Mouse (Mus musculus) cerebellum, postnatal 4 days (tissue): ENCODE measurements at regions not wholly inside any gene's neighbourhood (a gene's known extent, or its start where the extent isn't known, plus 50 kb on each side); places are given as distances from the start of the nearest gene placed in this dataset.

Experiments
- DNase-seq, 2 experiments: peaks; one replicate each; pipeline ENCODE4 v3.0.0; 2022; ENCODE audit warnings: low spot score in 2 of 2, mixed read lengths in 1 of 2

DNA sequence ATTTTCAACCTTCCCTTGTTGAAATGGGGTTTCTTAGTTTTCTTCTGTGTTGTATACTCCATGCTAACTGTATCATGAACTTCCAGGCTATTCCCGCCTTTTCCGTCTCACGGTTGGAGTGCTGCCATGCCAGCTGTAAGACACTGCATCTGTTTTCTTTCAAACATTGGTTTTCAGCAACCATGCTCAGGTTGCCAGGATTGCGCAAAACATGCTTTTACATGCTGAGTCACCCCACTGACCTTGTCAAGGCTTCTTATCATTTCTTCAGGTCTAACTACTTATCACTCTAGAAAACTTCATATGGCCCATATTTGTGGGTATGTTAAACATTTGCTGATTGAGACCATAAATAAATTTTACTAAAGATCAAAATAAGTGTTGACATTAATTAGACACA is 551.2 kb downstream of the Tlr4 start:
- no peak for DNase-seq

GRCm38 (mm10) chr4:67387834-67388233 is 560.5 kb downstream of the Tlr4 start:
- no peak for DNase-seq

- DNase-seq = no peak
These were observed 575.6 kb downstream of the Tlr4 start for GRCm38 (mm10) chr4:67402977-67403376.

DNA sequence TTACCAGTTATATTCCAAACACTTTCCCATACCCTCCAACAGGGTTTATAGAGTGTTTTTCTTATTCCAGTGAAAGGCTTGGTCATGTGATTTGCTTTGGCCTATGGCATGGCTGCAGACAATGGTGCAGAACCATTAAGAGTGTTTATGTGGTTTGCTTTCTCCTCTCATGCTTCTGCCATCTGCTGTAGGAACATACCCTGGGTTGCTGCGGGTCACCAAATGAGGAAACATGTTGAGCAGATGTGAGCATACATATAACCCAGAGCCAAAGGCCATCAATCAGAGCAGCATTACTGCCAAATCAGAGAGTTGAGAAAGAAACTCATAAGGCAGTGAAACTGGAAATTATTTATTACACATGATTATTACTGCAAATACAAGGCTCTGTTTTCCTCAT is 596.7 kb downstream of the Tlr4 start:
- DNase-seq = no peak

DNA sequence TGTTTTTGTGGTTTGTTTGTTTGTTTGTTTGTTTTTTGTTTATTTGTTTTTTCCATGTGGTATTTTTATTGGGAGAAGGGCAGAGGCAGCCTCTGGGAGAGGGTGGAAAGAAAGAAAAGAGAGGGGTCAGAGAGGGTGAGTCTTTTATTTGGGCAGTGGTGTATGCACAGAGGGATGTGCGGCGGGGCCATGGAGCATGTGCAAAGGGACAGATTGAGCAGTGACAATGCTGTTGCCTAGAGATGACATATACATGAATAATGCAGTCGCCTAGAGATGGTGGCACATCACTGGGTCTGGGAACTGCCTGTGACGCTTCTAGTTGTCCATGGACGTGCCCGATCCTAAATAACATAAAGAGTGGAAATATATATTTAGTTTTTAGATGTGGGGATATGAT is 598.3 kb downstream of the Tlr4 start:
- DNase-seq = no peak

DNA sequence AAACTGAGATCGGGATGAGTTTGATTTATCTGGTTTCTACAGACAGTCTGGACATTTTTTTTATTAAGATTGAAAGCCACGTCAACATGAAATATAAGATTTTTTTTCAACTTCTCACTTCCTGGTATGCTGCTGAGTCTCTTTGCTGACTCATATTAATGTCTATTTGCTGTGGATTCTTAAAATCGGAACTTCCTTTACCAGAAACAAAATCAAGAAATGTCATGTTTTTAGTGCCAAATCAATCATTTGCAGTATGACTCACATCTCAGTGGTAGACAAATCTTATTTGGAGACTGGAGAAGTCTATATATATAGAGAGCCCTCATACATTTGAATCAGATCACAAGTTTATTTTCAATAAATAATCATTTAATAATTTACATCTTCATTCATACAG is 620.5 kb downstream of the Tlr4 start:
- DNase-seq = no peak

DNA sequence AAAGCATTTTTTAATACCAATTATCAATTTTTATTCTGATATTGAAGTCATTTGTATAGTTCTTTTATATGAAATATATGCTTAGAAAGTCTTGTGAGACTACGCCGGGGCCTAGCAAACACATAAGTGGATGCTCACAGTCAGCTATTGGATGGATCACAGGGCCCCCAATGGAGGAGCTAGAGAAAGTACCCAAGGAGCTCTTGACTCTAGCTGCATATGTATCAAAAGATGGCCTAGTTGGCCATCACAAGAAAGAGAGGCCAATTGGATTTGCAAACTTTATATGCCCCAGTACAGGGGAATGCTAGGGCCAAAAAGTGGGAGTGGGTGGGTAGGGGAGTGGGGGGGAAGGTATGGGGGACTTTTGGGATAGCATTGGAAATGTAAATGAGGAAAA is 632.5 kb downstream of the Tlr4 start:
- DNase-seq = peak in 1 of 2 experiments; percentile 24

DNA sequence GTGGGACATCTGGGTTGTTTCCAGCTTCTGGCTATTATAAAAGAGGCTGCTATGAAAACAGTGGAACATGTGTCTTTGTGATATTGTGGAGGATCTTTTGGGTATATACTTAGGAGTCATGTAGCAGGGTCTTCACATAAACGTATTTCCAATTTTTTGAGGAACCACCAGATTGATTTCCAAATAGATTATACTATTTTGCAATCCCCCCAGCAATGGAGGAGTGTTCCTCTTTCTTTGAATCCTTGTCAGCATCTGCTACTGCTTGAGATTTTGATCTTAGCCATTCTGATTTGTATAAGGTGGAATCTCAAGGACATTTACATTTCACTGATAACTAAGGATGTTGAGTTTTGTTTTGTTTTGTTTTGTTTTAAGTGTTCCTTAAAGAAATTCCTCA is 645.6 kb downstream of the Tlr4 start:
- DNase-seq = no peak

DNA sequence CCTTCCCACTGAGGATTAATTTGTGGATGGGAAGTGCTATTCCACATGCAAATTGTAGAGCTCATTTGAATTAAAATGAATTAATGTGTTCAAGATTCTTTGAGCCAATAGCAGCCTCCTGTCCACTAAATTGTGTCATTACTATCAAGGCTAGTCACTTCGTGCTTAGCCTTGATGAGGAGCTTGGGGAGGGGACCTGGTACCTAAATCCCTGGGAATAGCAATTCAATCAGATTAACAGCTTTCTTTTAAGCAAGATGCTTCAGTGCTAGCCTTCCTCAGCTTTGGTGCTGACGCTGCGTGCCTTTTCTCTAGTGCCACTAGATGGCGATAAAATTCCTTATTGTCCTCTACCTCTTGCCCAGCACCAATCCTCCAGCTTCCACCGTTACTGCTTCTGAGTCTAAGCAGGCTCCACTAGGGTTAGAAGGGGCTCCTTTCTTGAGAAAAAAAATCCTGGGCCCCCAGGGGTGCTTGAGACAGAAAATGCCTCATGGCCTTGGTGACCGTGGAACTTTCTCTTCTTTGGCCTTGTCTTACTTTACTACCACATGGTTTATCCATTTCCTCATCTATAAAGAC is 650.0 kb downstream of the Tlr4 start:
- peak; percentile 19 to 29 for DNase-seq

DNA sequence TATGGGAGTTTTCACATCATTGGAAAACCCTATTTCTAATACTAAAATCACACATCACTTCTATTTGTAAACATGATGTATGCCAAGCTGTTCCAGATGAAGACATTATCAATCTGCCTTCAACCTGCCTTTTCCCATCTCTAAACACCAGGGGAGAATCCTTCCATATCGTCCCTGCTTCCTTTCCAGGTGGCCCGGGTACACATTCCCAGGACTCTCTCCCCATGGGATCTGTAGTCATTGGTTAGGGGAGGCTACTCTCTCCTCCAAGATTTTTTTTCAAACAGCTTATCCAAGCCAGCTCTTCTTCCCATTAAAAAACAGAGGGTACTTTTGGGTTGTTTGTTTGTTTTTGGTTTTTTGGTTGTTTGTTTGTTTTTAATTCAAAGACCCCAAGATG is 650.7 kb downstream of the Tlr4 start:
- no peak for DNase-seq

GRCm38 (mm10) chr4:67522235-67522634 is 694.9 kb downstream of the Tlr4 start:
- peak in 1 of 2 experiments; percentile 14 for DNase-seq

DNA sequence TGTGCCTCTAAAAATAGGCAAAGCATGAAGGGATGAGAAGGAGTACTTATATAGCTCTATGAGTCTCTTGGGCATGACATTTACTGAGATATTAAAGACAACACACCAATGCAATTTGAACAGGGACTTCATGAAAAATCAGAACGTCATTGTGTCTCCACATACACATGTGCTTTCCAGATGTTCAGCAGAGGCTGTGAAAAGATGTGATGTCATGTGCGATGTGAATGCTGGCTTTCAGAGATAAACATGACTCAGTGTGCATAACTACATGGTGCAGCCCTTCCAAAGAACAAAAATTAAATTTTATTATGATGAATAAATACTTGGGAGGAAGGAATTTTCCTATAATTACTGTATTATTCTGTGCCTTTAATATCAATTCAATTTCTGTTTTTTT is 695.8 kb downstream of the Tlr4 start:
- no peak for DNase-seq

DNA sequence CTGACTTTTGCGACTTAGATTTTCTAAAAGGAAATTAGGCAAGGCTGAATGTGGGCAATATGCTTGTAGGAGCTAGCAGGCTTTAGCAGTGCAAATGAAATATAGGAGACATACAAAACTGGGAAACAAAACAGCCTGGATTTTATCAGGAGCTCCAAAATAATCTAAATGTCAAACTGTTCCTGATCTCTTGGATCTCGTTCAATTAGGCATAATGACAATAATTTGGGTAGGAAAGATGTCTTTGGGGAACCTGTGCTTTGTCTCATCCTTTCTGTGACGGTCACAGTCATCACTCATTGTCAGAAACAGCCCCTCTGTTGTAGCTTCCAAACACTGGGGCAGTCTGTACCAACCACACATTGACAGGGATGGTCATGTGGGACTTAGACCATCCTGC is 702.2 kb downstream of the Tlr4 start:
- no peak for DNase-seq

DNA sequence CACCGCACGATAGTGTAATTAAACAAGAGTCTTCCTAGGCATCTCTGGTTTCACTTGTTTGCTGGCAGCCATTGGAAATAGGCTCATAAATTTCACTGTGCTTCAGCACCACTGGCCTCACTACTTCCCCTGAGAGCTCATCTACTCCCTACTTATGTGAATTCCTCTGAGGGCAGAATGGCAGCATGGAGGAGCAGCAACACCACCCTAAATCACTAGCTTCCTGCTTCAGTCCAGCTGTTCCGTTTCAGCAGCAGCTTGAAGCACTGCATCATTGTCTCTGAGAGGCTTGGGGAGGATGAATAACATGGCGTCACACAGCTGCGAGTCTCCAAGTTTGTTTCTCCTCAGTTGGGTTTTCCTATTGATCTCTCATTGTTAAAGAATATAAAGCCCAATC is 712.1 kb downstream of the Tlr4 start:
- DNase-seq = no peak

- no peak for DNase-seq
These were observed 718.6 kb downstream of the Tlr4 start for GRCm38 (mm10) chr4:67546013-67546412.

DNA sequence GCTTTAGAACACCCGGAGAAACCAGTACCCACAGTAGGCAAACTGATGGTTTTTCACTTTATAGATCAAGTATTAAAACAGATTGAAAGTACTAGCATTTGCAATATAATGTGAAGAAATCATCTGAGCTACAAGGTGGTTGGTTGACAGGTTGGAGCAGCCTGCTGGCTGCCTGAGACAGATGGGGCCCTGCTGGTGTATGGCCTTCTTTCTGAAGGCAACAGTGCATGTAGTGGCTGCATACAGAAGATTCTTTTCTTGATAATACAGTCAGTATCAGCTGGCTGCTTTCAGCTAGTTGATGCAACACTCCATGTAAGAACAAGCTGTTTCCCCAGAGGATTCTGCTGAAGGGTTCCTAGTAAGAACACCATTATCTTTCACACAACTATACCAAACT is 720.6 kb downstream of the Tlr4 start:
- peak in 1 of 2 experiments; percentile 24 for DNase-seq

GRCm38 (mm10) chr4:67553511-67553910 is 726.1 kb downstream of the Tlr4 start:
- no peak for DNase-seq

DNA sequence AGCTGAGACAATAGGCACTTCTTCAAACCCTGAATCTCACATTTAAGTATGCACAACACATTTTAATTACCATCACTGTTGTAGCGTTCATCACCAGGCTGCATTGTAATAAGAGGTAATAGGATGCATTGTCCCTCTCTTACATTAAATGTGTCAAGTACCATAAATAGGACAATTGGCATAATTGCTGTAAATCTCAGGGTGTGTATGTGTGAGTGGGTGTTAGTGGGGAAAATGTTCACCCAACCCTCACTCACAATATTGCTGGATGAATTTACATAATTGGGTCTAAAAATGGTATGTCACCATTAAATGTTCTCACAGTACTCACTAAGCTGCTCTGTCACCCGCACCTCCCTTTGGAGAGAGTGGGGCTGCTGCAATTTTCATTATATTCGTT is 747.4 kb downstream of the Tlr4 start:
- no peak for DNase-seq

DNA sequence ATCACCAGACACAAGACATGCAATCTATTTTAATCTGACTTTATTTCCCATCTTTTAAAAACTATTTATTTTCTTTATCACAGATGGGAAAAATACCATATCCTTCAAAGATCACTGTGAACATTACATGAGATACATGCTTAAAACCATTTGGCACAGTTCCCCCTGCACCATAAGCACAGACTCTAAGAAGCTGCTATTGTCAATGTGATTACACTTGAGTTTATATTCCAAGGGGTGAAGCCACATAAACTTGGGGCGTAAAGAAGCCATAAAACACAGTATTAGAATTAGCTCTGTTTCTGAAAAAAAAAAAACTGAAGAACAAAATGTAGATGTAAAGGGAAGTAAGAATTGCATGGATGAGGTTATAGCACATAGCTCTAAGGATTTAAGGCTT is 762.1 kb downstream of the Tlr4 start:
- no peak for DNase-seq

- peak in 1 of 2 experiments; percentile 38 for DNase-seq
These were observed 762.8 kb downstream of the Tlr4 start for GRCm38 (mm10) chr4:67589976-67590727.

GRCm38 (mm10) chr4:67607166-67607565 is 779.8 kb downstream of the Tlr4 start:
- DNase-seq = peak in 1 of 2 experiments; percentile 5

- DNase-seq = no peak
These were observed 787.2 kb downstream of the Tlr4 start for GRCm38 (mm10) chr4:67614486-67615067.

GRCm38 (mm10) chr4:67626641-67627040 is 799.3 kb downstream of the Tlr4 start:
- no peak for DNase-seq
